Mouse (Mus musculus) embryonic facial prominence, embryonic 14.5 days (tissue): Measurements from ENCODE around the gene Cavin2. TPM values are rescaled to one million over a fixed set of nuclear protein-coding genes. Genes with fewer than 3 reads are reported as not detected.

ENCODE experiments used
- ATAC-seq: fragments of 200-750 bp; cut with Nextera tagmentation; 2 replicates; pipeline ENCODE4 v1.8.0; 2017; ENCODE audit warnings: low read depth, moderate number of reproducible peaks, moderate TSS enrichment
- DNase-seq: peaks from one replicate; pipeline ENCODE4 v3.0.0-alpha.2; 2015; ENCODE audit warnings: low spot score
- H3K27ac ChIP-seq: fragments of 300-500 bp; sonication (generic); replicated peaks from 2 replicates; pipeline ENCODE4 v1.5.1; 2014; ENCODE audit warnings: low read depth, mild to moderate bottlenecking, low read length, moderate library complexity
- H3K27me3 ChIP-seq: fragments of 300-500 bp; sonication (generic); replicated peaks from 2 replicates; pipeline ENCODE4 v1.6.1; 2014; ENCODE audit warnings: low read length; ENCODE audit not compliant: control insufficient read depth, insufficient read depth
- H3K36me3 ChIP-seq: fragments of 300-500 bp; sonication (generic); 2 replicates; pipeline ENCODE4 v1.6.1; 2014; ENCODE audit warnings: low read length, mixed read lengths; ENCODE audit not compliant: control insufficient read depth, insufficient read depth
- H3K4me1 ChIP-seq: fragments of 300-500 bp; sonication (generic); 2 replicates; pipeline ENCODE4 v1.6.1; 2014; ENCODE audit warnings: antibody characterized with exemption, low read length; ENCODE audit not compliant: control insufficient read depth, insufficient read depth
- H3K4me2 ChIP-seq: fragments of 300-500 bp; sonication (generic); 2 replicates; pipeline ENCODE4 v1.6.1; 2014; ENCODE audit warnings: low read depth, mild to moderate bottlenecking, low read length, moderate library complexity, mixed read lengths
- H3K4me3 ChIP-seq: fragments of 300-500 bp; sonication (generic); 2 replicates; pipeline ENCODE4 v1.5.1; 2014; ENCODE audit warnings: low read depth, mild to moderate bottlenecking, low read length
- H3K9ac ChIP-seq: fragments of 300-500 bp; sonication (generic); 2 replicates; pipeline ENCODE4 v1.6.1; 2014; ENCODE audit warnings: low read depth, mild to moderate bottlenecking, low read length, moderate library complexity, mixed read lengths
- H3K9me3 ChIP-seq: fragments of 300-500 bp; sonication (generic); 2 replicates; pipeline ENCODE4 v1.6.1; 2016; ENCODE audit warnings: low read length; ENCODE audit not compliant: control insufficient read depth
- WGBS: fragments of 180-500 bp; shearing (Covaris S2); extraction: QIAGEN DNeasy Blood & Tissue Kit; methylation state at CpG from one replicate; pipeline ENCODE4 v1.1.7; 2014; 5-methylcytosine and 5-hydroxymethylcytosine counted together
- polyA plus RNA-seq: library from polyadenylated mRNA; unstranded; fragments of >200 nt; fragmentation: Nextera tagmentation; extraction: Ambion mirVana; gene quantifications from 2 replicates; pipeline ENCODE4 v1.2.1, GENCODE M21; 2014

Cavin2 gene
- polyA plus RNA-seq, result 78.2 and 81.6 TPM in 2 replicates

GRCm38 (mm10) chr1:51288755-51289619 lies at the start of gene Cavin2:
Gene Cavin2, plus strand, starts transcription at chr1:51289126.
- H3K27me3 ChIP-seq, result no peaks in the 10 kb centered on the region
- H3K27ac ChIP-seq, result peak within 1 kb of the TSS; percentile 86
- H3K9ac ChIP-seq, result peak within 1 kb of the TSS; percentile 46
- DNase-seq, result peak; percentile 96
- H3K4me3 ChIP-seq, result peak within 1 kb of the TSS; percentile 24
- H3K4me2 ChIP-seq, result peak within 1 kb of the TSS; percentile 50
- 39% methylated on average over 17 of the region's 17 CpGs for WGBS
- no peaks in the 10 kb centered on the region for H3K9me3 ChIP-seq
- peaks cover 21% of the 10 kb centered on the region for H3K4me1 ChIP-seq
- H3K36me3 ChIP-seq, result no peaks in the 10 kb centered on the region
- peak; percentile 88 for ATAC-seq

- H3K27me3 ChIP-seq, result no peaks in the 10 kb centered on the region
- ATAC-seq (no peak), DNase-seq (no peak)
- no peaks in the 10 kb centered on the region for H3K36me3 ChIP-seq
- H3K4me2 ChIP-seq, result no peak overlapping the region
- no peak overlapping the region for H3K9ac ChIP-seq
- WGBS, result 80% methylated on average over 3 of the region's 3 CpGs
- H3K4me1 ChIP-seq, result no peaks in the 10 kb centered on the region
- no peak overlapping the region for H3K27ac ChIP-seq
- no peaks in the 10 kb centered on the region for H3K9me3 ChIP-seq
- no peak overlapping the region for H3K4me3 ChIP-seq
Measured at GRCm38 (mm10) chr1:51241311-51241986, 47.5 kb upstream of the Cavin2 start.

DNA sequence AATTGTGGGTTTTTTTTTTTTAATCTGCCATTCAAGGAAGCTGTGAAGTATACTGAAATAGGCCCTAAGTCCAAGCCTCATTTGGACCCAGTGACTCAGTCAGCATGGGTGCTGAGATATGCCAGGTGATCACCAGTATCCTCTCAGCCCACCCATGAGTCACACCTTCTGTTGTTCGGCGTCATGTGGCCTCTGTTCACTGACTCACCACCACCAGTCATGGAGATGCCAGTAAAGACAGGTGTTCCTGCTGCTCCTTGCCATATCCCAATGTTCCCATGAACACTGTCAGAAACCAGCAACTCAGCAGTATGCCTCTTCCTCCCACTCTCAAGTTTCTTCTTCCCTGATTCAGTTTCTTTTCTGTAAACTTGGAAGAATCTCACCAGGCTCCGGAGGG lies 45.6 kb upstream of the Cavin2 start:
- Histone ChIP-seq H3K27ac (no peak overlapping the region), H3K27me3 (no peaks in the 10 kb centered on the region), H3K9me3 (no peaks in the 10 kb centered on the region), H3K4me3 (no peak overlapping the region), H3K36me3 (no peaks in the 10 kb centered on the region), H3K4me2 (no peak overlapping the region), H3K4me1 (no peaks in the 10 kb centered on the region), H3K9ac (no peak overlapping the region)
- no peak for DNase-seq
- no peak for ATAC-seq
- 88% methylated on average over 3 of the region's 3 CpGs for WGBS

DNA sequence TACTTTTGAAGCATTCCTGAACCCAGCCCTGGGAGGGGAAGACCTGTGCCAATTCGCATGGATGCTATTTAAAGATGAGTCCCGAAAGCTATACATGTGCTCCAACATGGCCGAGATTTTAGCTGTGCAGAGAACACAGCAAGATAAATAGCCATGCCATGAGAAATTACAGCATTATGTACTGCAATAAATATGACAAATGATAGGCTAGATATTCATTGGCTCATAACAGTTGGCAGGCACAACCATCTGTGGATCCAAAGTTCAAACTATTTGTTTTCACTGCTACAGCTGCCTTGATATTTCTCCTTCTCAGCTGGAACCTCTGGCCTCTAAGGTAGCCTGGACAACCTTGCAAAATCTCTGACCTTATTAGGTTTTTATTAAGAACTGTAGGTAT lies 45.1 kb upstream of the Cavin2 start:
- ATAC-seq, result no peak
- Histone ChIP-seq H3K4me2 (no peak overlapping the region), H3K27ac (no peak overlapping the region), H3K36me3 (no peaks in the 10 kb centered on the region), H3K4me3 (no peak overlapping the region), H3K9ac (no peak overlapping the region), H3K9me3 (no peaks in the 10 kb centered on the region), H3K4me1 (no peaks in the 10 kb centered on the region), H3K27me3 (no peaks in the 10 kb centered on the region)
- DNase-seq, result no peak
- WGBS, result 78% methylated on average over 3 of the region's 3 CpGs

GRCm38 (mm10) chr1:51245381-51245780 lies 43.5 kb upstream of the Cavin2 start:
- Histone ChIP-seq H3K9ac (no peak overlapping the region), H3K4me3 (no peak overlapping the region), H3K27ac (no peak overlapping the region), H3K27me3 (no peaks in the 10 kb centered on the region), H3K4me1 (no peaks in the 10 kb centered on the region), H3K9me3 (no peaks in the 10 kb centered on the region), H3K36me3 (no peaks in the 10 kb centered on the region), H3K4me2 (no peak overlapping the region)
- ATAC-seq (no peak), DNase-seq (no peak)
- WGBS, result 69% methylated on average over 3 of the region's 3 CpGs

DNA sequence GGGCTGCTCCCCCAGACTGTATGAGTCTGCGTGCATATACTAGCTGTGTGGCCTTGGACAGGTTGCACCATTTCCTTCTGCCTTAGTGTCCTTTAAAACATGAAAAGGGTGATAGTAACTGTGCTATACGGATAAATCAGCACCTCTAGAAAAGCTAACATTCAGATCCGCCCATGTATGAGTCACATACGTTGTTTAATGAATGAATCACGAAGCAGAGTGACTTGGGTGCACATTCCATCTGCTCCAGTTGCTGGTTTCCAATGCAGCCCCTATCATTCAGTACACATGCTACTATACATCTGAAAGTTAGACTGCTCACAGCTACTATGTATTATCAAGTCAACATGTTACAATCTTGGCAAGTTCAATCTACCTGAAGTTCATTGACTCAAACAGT lies 38.6 kb upstream of the Cavin2 start:
- Histone ChIP-seq H3K4me1 (no peaks in the 10 kb centered on the region), H3K9me3 (no peaks in the 10 kb centered on the region), H3K36me3 (no peaks in the 10 kb centered on the region), H3K4me3 (no peak overlapping the region), H3K4me2 (no peak overlapping the region), H3K27ac (no peak overlapping the region), H3K9ac (no peak overlapping the region), H3K27me3 (no peaks in the 10 kb centered on the region)
- ATAC-seq, result no peak
- 72% methylated on average over 5 of the region's 5 CpGs for WGBS
- no peak for DNase-seq

GRCm38 (mm10) chr1:51265118-51265800 lies 23.7 kb upstream of the Cavin2 start:
- no peak for ATAC-seq
- peak overlapping the region; percentile 61; the same call in 1 of the 2 replicates for H3K27ac ChIP-seq
- peaks cover 22% of the 10 kb centered on the region for H3K4me1 ChIP-seq
- no peak overlapping the region for H3K9ac ChIP-seq
- no peak overlapping the region for H3K4me2 ChIP-seq
- H3K4me3 ChIP-seq, result no peak overlapping the region
- H3K27me3 ChIP-seq, result no peaks in the 10 kb centered on the region
- no peaks in the 10 kb centered on the region for H3K36me3 ChIP-seq
- no peaks in the 10 kb centered on the region for H3K9me3 ChIP-seq
- peak; percentile 75 for DNase-seq
- 35% methylated on average over 5 of the region's 5 CpGs for WGBS

GRCm38 (mm10) chr1:51265926-51266325 lies 23.0 kb upstream of the Cavin2 start:
- H3K4me1 ChIP-seq, result peaks cover 22% of the 10 kb centered on the region
- whole genome bisulfite sequencing, result 43% methylated on average over 2 of the region's 2 CpGs
- no peak overlapping the region for H3K9ac ChIP-seq
- no peak overlapping the region for H3K27ac ChIP-seq
- no peak overlapping the region for H3K4me2 ChIP-seq
- DNase-seq (no peak), ATAC-seq (no peak)
- H3K4me3 ChIP-seq, result no peak overlapping the region
- H3K36me3 ChIP-seq, result no peaks in the 10 kb centered on the region
- no peaks in the 10 kb centered on the region for H3K27me3 ChIP-seq
- H3K9me3 ChIP-seq, result no peaks in the 10 kb centered on the region
